Mouse (Mus musculus): ENCODE data around the gene Tmprss11e. TPM values are rescaled to one million over a fixed set of nuclear protein-coding genes. Genes with fewer than 3 reads are reported as not detected.

Gene Tmprss11e
- polyA plus RNA-seq, 1 experiment, result not detected

- Histone ChIP-seq H3K36me3 (ENCODE audit: control insufficient read depth, insufficient read depth, low read length) (no peaks in the 10 kb centered on the region), H3K27me3 (replicated peaks; ENCODE audit: control insufficient read depth, insufficient read depth, low read length) (no peaks in the 10 kb centered on the region), H3K4me1 (ENCODE audit: control insufficient read depth, insufficient read depth, low read length) (no peaks in the 10 kb centered on the region), H3K27ac (ENCODE audit: insufficient read depth, low read depth, low read length) (no peak within 1 kb of the TSS), H3K4me3 (ENCODE audit: insufficient read depth, low read depth, low read length) (no peak within 1 kb of the TSS)
- no peak for DNase-seq
- 68% methylated on average over 5 of the region's 5 CpGs for WGBS
- no peak for TF ChIP-seq CTCF (conservative IDR thresholded peaks at IDR 0.05; ENCODE audit: insufficient read depth, insufficient read length, low read depth, low read length)
- TF ChIP-seq POLR2A (IDR thresholded peaks at IDR 0.05; ENCODE audit: low read depth, low read length), result no peak
These were observed 69.4 kb downstream of the Tmprss11e start, which contains the start of gene Tmprss11b for GRCm38 (mm10) chr5:86676262-86676661. Tmprss11b (minus strand) TSS chr5:86676362.

Other genes with a start within 250 kb of the Tmprss11e start
- 0.02 TPM in 1 of 2 replicates, not detected in the other for gene Tmprss11g, start 227.2 kb downstream of the Tmprss11e start, polyA plus RNA-seq (2012; rRNA removed)
- gene Tmprss11f, start 113.4 kb downstream of the Tmprss11e start, polyA plus RNA-seq (2012; rRNA removed), result not detected in 2 replicates
- gene Tmprss11b, start 69.5 kb downstream of the Tmprss11e start, polyA plus RNA-seq (2012; rRNA removed), result not detected in 2 replicates
- 12.4 and 16.4 TPM in 2 replicates for gene Ythdc1, start 58.4 kb upstream of the Tmprss11e start, polyA plus RNA-seq (2012; rRNA removed)
- 23.0 and 29.8 TPM in 2 replicates for gene Ugt2b34, start 161.1 kb upstream of the Tmprss11e start, polyA plus RNA-seq (2012; rRNA removed)
- gene Ugt2b1, start 180.7 kb upstream of the Tmprss11e start, polyA plus RNA-seq (2012; rRNA removed), result not detected in 2 replicates